In the genomic region with DNA sequence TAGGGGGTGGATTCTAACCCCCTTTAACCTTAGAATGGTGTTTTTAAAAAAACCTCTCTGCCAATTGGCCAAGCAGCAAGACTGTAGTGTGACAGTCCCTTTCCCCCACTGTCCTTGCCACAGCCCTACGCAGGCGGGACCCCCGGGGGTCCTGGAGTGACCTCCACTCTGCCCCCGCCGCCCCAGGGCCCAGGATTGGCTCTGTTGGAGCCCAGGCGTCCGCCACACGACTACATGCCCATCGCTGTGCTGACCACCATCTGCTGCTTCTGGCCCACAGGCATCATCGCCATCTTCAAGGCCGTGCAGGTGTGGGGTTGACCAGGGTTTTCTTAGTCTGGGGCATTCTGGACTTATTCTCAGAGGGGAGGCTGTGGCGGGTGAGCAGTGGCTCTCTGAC, we compare ENCODE assay signal across 8 mouse cellular contexts. TPM values are rescaled to one million over a fixed set of nuclear protein-coding genes. Genes with fewer than 3 reads are reported as not detected.
DNase-seq lines count a peak whose midpoint lies in the region; ATAC-seq and TF ChIP-seq lines count a peak whose summit lies in the region.

No protein-coding gene starts in this region.

- DNase-seq in kidney, adult 2 months, result no peak
- peak; percentile 79 for DNase-seq in cerebellum, adult 9-11 months
- DNase-seq in midbrain, postnatal 0 days (ENCODE audit: low spot score), result no peak
- DNase-seq in adrenal gland, adult 18-20 months (ENCODE audit: low spot score in 2 of 2), result no peak
- no peak for DNase-seq in layer of hippocampus, adult 9-11 months
- no peak for DNase-seq in adrenal gland, postnatal 10 days

- no peak for ATAC-seq in kidney, embryonic 16.5 days (ENCODE audit: low FRiP score, low TSS enrichment)
- ATAC-seq in hindbrain, embryonic 15.5 days (ENCODE audit: low FRiP score, low read depth), result no peak
- no peak for ATAC-seq in midbrain, postnatal 0 days (ENCODE audit: low FRiP score)

- H3K4me2 ChIP-seq in kidney, embryonic 16.5 days (replicated peaks; ENCODE audit: low read depth, low read length), result peak overlapping the region; percentile 82
- peak overlapping the region; percentile 96 for H3K4me2 ChIP-seq in hindbrain, embryonic 15.5 days
- H3K4me2 ChIP-seq in midbrain, postnatal 0 days (ENCODE audit: low read depth, low read length, poor library complexity, severe bottlenecking), result peak overlapping the region; percentile 89

- H3K27me3 ChIP-seq in kidney, embryonic 16.5 days (ENCODE audit: insufficient read depth, low read length), result peaks cover 26% of the 10 kb centered on the region
- H3K27me3 ChIP-seq in kidney, adult 2 months (replicated peaks; ENCODE audit: control insufficient read depth, insufficient read depth, low read length), result no peaks in the 10 kb centered on the region
- peaks cover 13% of the 10 kb centered on the region for H3K27me3 ChIP-seq in hindbrain, embryonic 15.5 days
- H3K27me3 ChIP-seq in midbrain, postnatal 0 days (ENCODE audit: insufficient read depth, low read length), result no peaks in the 10 kb centered on the region

- H3K36me3 ChIP-seq in kidney, embryonic 16.5 days (ENCODE audit: insufficient read depth, low read length), result no peaks in the 10 kb centered on the region
- no peaks in the 10 kb centered on the region for H3K36me3 ChIP-seq in kidney, adult 2 months (ENCODE audit: control insufficient read depth, insufficient read depth, low read length)
- H3K36me3 ChIP-seq in hindbrain, embryonic 15.5 days, result no peaks in the 10 kb centered on the region
- H3K36me3 ChIP-seq in midbrain, postnatal 0 days (ENCODE audit: insufficient read depth, low read length), result no peaks in the 10 kb centered on the region

- H3K9me3 ChIP-seq in kidney, embryonic 16.5 days (ENCODE audit: low read length), result no peaks in the 10 kb centered on the region
- H3K9me3 ChIP-seq in hindbrain, embryonic 15.5 days, result no peaks in the 10 kb centered on the region
- H3K9me3 ChIP-seq in midbrain, postnatal 0 days (ENCODE audit: low read length), result no peaks in the 10 kb centered on the region

- no peak for TF ChIP-seq CTCF in kidney, adult 2 months (conservative IDR thresholded peaks at IDR 0.05; ENCODE audit: insufficient read depth, insufficient read length, low read depth, low read length)
- TF ChIP-seq CTCF in midbrain, postnatal 0 days (IDR thresholded peaks at IDR 0.05), result no peak

- peak overlapping the region; percentile 54; the same call in 1 of the 2 replicates for H3K9ac ChIP-seq in kidney, embryonic 16.5 days (replicated peaks; ENCODE audit: low read length)
- H3K9ac ChIP-seq in hindbrain, embryonic 15.5 days, result peak overlapping the region; percentile 40
- H3K9ac ChIP-seq in midbrain, postnatal 0 days (replicated peaks; ENCODE audit: low read length, poor library complexity, severe bottlenecking), result peak overlapping the region; percentile 54

- TF ChIP-seq POLR2A in kidney, adult 2 months (IDR thresholded peaks at IDR 0.05; ENCODE audit: low read depth, low read length), result no peak

- peak overlapping the region; percentile 46 for H3K4me3 ChIP-seq in kidney, embryonic 16.5 days (ENCODE audit: low read length)
- H3K4me3 ChIP-seq in kidney, adult 2 months (ENCODE audit: insufficient read depth, low read depth, low read length), result no peak overlapping the region
- peak overlapping the region; percentile 85 for H3K4me3 ChIP-seq in hindbrain, embryonic 15.5 days
- peak overlapping the region; percentile 74 for H3K4me3 ChIP-seq in midbrain, postnatal 0 days (ENCODE audit: low read depth, low read length)

- no peak overlapping the region for H3K27ac ChIP-seq in kidney, embryonic 16.5 days (ENCODE audit: low read length)
- no peak overlapping the region for H3K27ac ChIP-seq in kidney, adult 2 months (ENCODE audit: insufficient read depth, low read depth, low read length)
- H3K27ac ChIP-seq in hindbrain, embryonic 15.5 days (replicated peaks), result no peak overlapping the region
- H3K27ac ChIP-seq in midbrain, postnatal 0 days (ENCODE audit: low read depth, low read length), result no peak overlapping the region

- peaks cover 43% of the 10 kb centered on the region for H3K4me1 ChIP-seq in kidney, embryonic 16.5 days (ENCODE audit: insufficient read depth, low read length)
- H3K4me1 ChIP-seq in kidney, adult 2 months (ENCODE audit: control insufficient read depth, insufficient read depth, low read length), result peaks cover 9% of the 10 kb centered on the region; the same call in 1 of the 2 replicates
- peaks cover 52% of the 10 kb centered on the region for H3K4me1 ChIP-seq in hindbrain, embryonic 15.5 days (replicated peaks)
- H3K4me1 ChIP-seq in midbrain, postnatal 0 days (ENCODE audit: insufficient read depth, low read length), result peaks cover 15% of the 10 kb centered on the region

- 8% methylated on average over 12 of the region's 12 CpGs for WGBS in kidney, embryonic 16.5 days
- WGBS in kidney, adult 2 months, result 25% methylated on average over 12 of the region's 12 CpGs
- WGBS in hindbrain, embryonic 15.5 days, result 6% methylated on average over 12 of the region's 12 CpGs
- WGBS in midbrain, postnatal 0 days, result 11% methylated on average over 12 of the region's 12 CpGs

RNA-seq across cellular contexts. Expression of gene Prrt1, which starts 2.3 kb away (rescaled TPM):
- 0.23 and 0.29 TPM in 2 replicates for polyA plus RNA-seq in kidney, embryonic 16.5 days (2015; fragmentation: Nextera tagmentation; extraction: Ambion mirVana)
- polyA plus RNA-seq in kidney, adult 2 months (2012; rRNA removed), result 2.7 and 3.2 TPM in 2 replicates
- 6.8 and 9.8 TPM in 2 replicates for polyA plus RNA-seq in hindbrain, embryonic 15.5 days (2015; fragmentation: Nextera tagmentation; extraction: Ambion mirVana)
- 9.1 and 15.1 TPM in 2 replicates for total RNA-seq in midbrain, postnatal 0 days (2014; rRNA removed)
- polyA plus RNA-seq in midbrain, postnatal 0 days (2015; fragmentation: Nextera tagmentation; extraction: Ambion mirVana), result 13.3 and 14.0 TPM in 2 replicates
- 10 to 100 TPM; 10.4 to 17.9 TPM for total RNA-seq in adrenal gland, adult 18-20 months (2021)
- 1 to 10 TPM; 4.5 to 7.9 TPM for total RNA-seq in adrenal gland, postnatal 10 days (2021)

RNA-seq across cellular contexts. Expression of gene Ppt2, which starts 3.3 kb away (rescaled TPM):
- 47.3 and 53.7 TPM in 2 replicates for polyA plus RNA-seq in kidney, embryonic 16.5 days (2015; fragmentation: Nextera tagmentation; extraction: Ambion mirVana)
- 118 and 123 TPM in 2 replicates for polyA plus RNA-seq in kidney, adult 2 months (2012; rRNA removed)
- polyA plus RNA-seq in hindbrain, embryonic 15.5 days (2015; fragmentation: Nextera tagmentation; extraction: Ambion mirVana), result 19.1 and 20.4 TPM in 2 replicates
- total RNA-seq in midbrain, postnatal 0 days (2014; rRNA removed), result 21.1 and 31.0 TPM in 2 replicates
- 18.0 and 20.8 TPM in 2 replicates for polyA plus RNA-seq in midbrain, postnatal 0 days (2015; fragmentation: Nextera tagmentation; extraction: Ambion mirVana)
- total RNA-seq in adrenal gland, adult 18-20 months (2021), result 10 to 100 TPM; 56.9 to 71.5 TPM
- 10 to 100 TPM; 47.8 to 48.0 TPM for total RNA-seq in adrenal gland, postnatal 10 days (2021)

RNA-seq across cellular contexts. Expression of gene Fkbpl, which starts 12.9 kb away (rescaled TPM):
- 17.5 and 17.7 TPM in 2 replicates for polyA plus RNA-seq in kidney, embryonic 16.5 days (2015; fragmentation: Nextera tagmentation; extraction: Ambion mirVana)
- polyA plus RNA-seq in kidney, adult 2 months (2012; rRNA removed), result 5.5 and 5.8 TPM in 2 replicates
- polyA plus RNA-seq in hindbrain, embryonic 15.5 days (2015; fragmentation: Nextera tagmentation; extraction: Ambion mirVana), result 16.1 and 16.4 TPM in 2 replicates
- 6.2 and 7.2 TPM in 2 replicates for total RNA-seq in midbrain, postnatal 0 days (2014; rRNA removed)
- polyA plus RNA-seq in midbrain, postnatal 0 days (2015; fragmentation: Nextera tagmentation; extraction: Ambion mirVana), result 10.7 and 12.9 TPM in 2 replicates
- 10 to 100 TPM; 12.8 to 17.5 TPM for total RNA-seq in adrenal gland, adult 18-20 months (2021)
- 10 to 100 TPM; 11.8 to 14.4 TPM for total RNA-seq in adrenal gland, postnatal 10 days (2021)

RNA-seq across cellular contexts. Expression of gene Atf6b, which starts 15.3 kb away (rescaled TPM):
- 103 and 106 TPM in 2 replicates for polyA plus RNA-seq in kidney, embryonic 16.5 days (2015; fragmentation: Nextera tagmentation; extraction: Ambion mirVana)
- polyA plus RNA-seq in kidney, adult 2 months (2012; rRNA removed), result 52.5 and 65.5 TPM in 2 replicates
- polyA plus RNA-seq in hindbrain, embryonic 15.5 days (2015; fragmentation: Nextera tagmentation; extraction: Ambion mirVana), result 108 and 120 TPM in 2 replicates
- 47.9 and 57.4 TPM in 2 replicates for total RNA-seq in midbrain, postnatal 0 days (2014; rRNA removed)
- polyA plus RNA-seq in midbrain, postnatal 0 days (2015; fragmentation: Nextera tagmentation; extraction: Ambion mirVana), result 83.0 and 86.0 TPM in 2 replicates
- total RNA-seq in adrenal gland, adult 18-20 months (2021), result 10 to 100 TPM; 46.5 to 48.6 TPM
- total RNA-seq in adrenal gland, postnatal 10 days (2021), result 10 to 100 TPM; 37.8 to 40.1 TPM

RNA-seq across cellular contexts. Expression of gene Egfl8, which starts 15.9 kb away (rescaled TPM):
- 4.0 and 6.0 TPM in 2 replicates for polyA plus RNA-seq in kidney, embryonic 16.5 days (2015; fragmentation: Nextera tagmentation; extraction: Ambion mirVana)
- 5.1 and 5.3 TPM in 2 replicates for polyA plus RNA-seq in kidney, adult 2 months (2012; rRNA removed)
- 10.1 and 12.8 TPM in 2 replicates for polyA plus RNA-seq in hindbrain, embryonic 15.5 days (2015; fragmentation: Nextera tagmentation; extraction: Ambion mirVana)
- total RNA-seq in midbrain, postnatal 0 days (2014; rRNA removed), result 3.2 and 6.0 TPM in 2 replicates
- 4.9 and 5.0 TPM in 2 replicates for polyA plus RNA-seq in midbrain, postnatal 0 days (2015; fragmentation: Nextera tagmentation; extraction: Ambion mirVana)
- 1 to 10 TPM; 1.9 to 3.9 TPM for total RNA-seq in adrenal gland, adult 18-20 months (2021)
- 1 to 10 TPM; 6.1 to 9.9 TPM for total RNA-seq in adrenal gland, postnatal 10 days (2021)
